Mouse (Mus musculus) forebrain, embryonic 15.5 days (tissue): ENCODE results near the gene Alg1. TPM values are rescaled to one million over a fixed set of nuclear protein-coding genes. Genes with fewer than 3 reads are reported as not detected.
"Not testable (repeated sequence)": the region's sequence is repeated elsewhere in the genome, so short reads cannot be mapped to it uniquely, and the experiment has no call there.

ENCODE experiments used
- ATAC-seq: fragments of 200-750 bp; cut with Nextera tagmentation; replicated peaks from 2 replicates; pipeline ENCODE4 v1.8.0; 2017; ENCODE audit warnings: mild to moderate bottlenecking, moderate TSS enrichment, moderate library complexity
- H3K27ac ChIP-seq: fragments of 300-500 bp; sonication (generic); replicated peaks from 2 replicates; pipeline ENCODE4 v1.5.1; 2015; ENCODE audit warnings: mild to moderate bottlenecking, inconsistent platforms
- H3K27me3 ChIP-seq: fragments of 300-500 bp; sonication (generic); 2 replicates; pipeline ENCODE4 v1.6.1; 2015; ENCODE audit warnings: inconsistent platforms
- H3K36me3 ChIP-seq: fragments of 300-500 bp; sonication (generic); 2 replicates; pipeline ENCODE4 v1.6.1; 2015; ENCODE audit warnings: mild to moderate bottlenecking, inconsistent platforms
- H3K4me1 ChIP-seq: fragments of 300-500 bp; sonication (generic); 2 replicates; pipeline ENCODE4 v1.6.1; 2015; ENCODE audit warnings: inconsistent platforms
- H3K4me2 ChIP-seq: fragments of 300-500 bp; sonication (generic); replicated peaks from 2 replicates; pipeline ENCODE4 v1.6.1; 2015; ENCODE audit warnings: mild to moderate bottlenecking, inconsistent platforms
- H3K4me3 ChIP-seq: fragments of 300-500 bp; sonication (generic); 2 replicates; pipeline ENCODE4 v1.5.1; 2015; ENCODE audit warnings: mild to moderate bottlenecking, inconsistent platforms
- H3K9ac ChIP-seq: fragments of 300-500 bp; sonication (generic); replicated peaks from 2 replicates; pipeline ENCODE4 v1.6.1; 2015; ENCODE audit warnings: mild to moderate bottlenecking, inconsistent platforms
- H3K9me3 ChIP-seq: fragments of 300-500 bp; sonication (generic); 2 replicates; pipeline ENCODE4 v1.6.1; 2016; ENCODE audit warnings: inconsistent platforms
- WGBS: fragments of 180-500 bp; shearing (Covaris S2); methylation state at CpG from one replicate; pipeline ENCODE4 v1.1.7; 2015; ENCODE audit warnings: mixed read lengths; 5-methylcytosine and 5-hydroxymethylcytosine counted together
- polyA plus RNA-seq: library from polyadenylated mRNA; unstranded; fragments of >200 nt; fragmentation: Nextera tagmentation; extraction: Ambion mirVana; gene quantifications from 2 replicates; pipeline ENCODE4 v1.2.1, GENCODE M21; 2015

Gene Alg1
- polyA plus RNA-seq, 1 experiment from 2014 or later, result 34.8 TPM

DNA sequence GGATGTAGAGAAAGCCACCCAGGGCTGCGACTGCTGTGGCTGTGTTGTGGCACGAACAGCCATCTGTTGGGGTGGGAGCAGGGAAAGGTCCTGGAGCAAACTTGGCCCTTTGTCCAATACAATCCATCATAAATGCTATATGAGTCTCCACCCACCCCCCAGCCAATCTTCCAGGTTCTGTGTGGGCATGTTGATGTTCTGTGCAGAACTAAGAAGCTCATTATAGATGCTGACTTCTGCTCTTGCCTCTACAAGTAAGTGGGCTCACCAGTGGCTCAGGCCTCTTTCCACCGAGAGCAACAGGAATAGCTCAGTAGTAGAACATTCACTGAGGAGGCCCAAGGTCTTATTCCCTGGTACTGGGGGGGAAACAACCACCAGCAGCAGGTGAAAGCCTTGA lies 21.3 kb upstream of the Alg1 start:
- Histone ChIP-seq H3K27ac (no peak overlapping the region), H3K4me2 (no peak overlapping the region), H3K4me3 (no peak overlapping the region), H3K9ac (no peak overlapping the region), H3K27me3 (no peaks in the 10 kb centered on the region), H3K36me3 (no peaks in the 10 kb centered on the region), H3K9me3 (no peaks in the 10 kb centered on the region), H3K4me1 (no peaks in the 10 kb centered on the region)
- WGBS, result 84% methylated on average over 3 of the region's 3 CpGs
- ATAC-seq, result no peak

DNA sequence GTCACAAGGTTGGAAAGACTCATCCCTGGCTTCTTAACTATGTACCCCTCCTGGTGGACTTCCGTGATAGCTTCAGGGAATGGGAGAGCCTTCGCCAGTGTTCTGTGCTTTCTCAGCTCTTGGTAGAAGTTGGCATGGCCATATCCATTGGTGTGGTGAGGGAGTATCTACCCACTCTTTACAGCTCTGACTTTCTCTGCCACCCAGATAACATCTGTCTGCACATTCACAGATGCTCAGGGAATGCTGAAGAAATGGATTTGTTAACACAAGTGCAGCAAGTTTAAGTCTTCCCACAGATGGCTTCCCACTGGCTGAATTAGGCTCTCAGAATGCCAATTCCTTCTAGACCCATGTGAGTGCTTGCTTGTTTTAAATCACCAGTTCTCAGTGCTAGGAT lies 19.3 kb upstream of the Alg1 start:
- H3K4me3 ChIP-seq, result no peak overlapping the region
- H3K27me3 ChIP-seq, result peaks cover 3% of the 10 kb centered on the region; the same call in 1 of the 2 replicates
- H3K9ac ChIP-seq, result no peak overlapping the region
- H3K36me3 ChIP-seq, result no peaks in the 10 kb centered on the region
- H3K4me1 ChIP-seq, result no peaks in the 10 kb centered on the region
- H3K4me2 ChIP-seq, result no peak overlapping the region
- WGBS, result 82% methylated on average over 2 of the region's 2 CpGs
- no peak for ATAC-seq
- H3K9me3 ChIP-seq, result no peaks in the 10 kb centered on the region
- H3K27ac ChIP-seq, result no peak overlapping the region

DNA sequence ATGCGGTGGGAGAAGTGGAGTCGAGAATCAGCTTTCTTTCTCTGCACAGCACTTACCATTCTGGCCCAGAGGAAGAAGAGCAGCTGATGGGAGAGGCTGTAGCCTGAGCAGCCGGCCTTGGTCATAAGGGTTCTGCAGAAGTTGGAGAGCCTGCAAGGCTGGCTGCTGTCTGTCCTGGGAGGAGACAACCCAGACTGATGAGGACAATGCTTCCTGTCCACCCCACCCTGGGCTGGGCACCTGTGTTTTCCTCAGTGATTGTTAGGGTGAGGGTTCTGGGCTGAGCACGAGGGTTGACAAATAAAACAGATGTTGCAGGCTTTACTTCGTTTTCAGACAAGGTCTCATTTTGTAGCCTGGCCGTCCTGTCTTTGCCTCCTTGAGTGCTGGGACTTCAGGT lies 16.7 kb upstream of the Alg1 start:
- Histone ChIP-seq H3K36me3 (no peaks in the 10 kb centered on the region), H3K4me2 (no peak overlapping the region), H3K9me3 (no peaks in the 10 kb centered on the region), H3K9ac (no peak overlapping the region), H3K27ac (no peak overlapping the region), H3K27me3 (peaks cover 3% of the 10 kb centered on the region), H3K4me3 (no peak overlapping the region), H3K4me1 (no peaks in the 10 kb centered on the region)
- WGBS, result 70% methylated on average over 6 of the region's 6 CpGs
- ATAC-seq, result no peak

DNA sequence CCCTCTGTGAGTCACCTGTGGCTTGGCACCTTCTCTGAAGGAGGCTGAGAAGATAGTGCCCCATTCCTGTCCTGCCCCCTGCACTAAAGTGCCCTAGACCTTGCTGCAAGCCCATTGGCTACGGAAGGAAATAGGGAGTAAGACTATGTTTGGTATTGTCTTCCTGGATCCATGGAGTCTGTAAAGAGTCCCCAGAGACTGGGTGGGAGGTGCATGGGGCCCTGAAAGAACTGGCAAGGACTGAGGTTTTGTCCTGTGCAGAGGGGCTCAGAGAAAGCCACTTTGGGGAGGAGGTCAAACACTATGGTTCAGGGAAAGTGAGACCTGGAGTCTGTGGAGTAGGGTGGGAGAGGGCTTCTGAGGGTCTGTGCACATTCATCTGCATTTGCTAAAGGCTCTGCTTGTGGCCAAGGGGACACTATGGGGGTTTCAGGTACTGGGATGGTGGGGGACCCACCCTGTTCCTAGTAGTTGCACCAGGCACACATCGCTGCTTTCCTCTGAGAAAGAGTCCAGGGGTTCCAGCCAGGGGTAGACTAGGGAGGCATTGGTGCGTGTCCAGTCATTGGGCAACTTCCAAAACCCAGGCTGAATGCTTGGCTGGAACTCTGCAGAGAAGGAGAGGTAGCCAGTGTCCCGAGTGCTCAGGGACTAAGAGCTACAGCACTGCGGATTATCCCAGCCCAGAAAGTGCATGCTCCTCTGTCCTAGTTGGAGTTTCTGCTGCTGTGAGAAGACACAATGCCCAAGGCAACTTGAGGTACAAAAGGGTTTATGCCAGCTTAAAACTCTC lies 15.9 kb upstream of the Alg1 start:
- ATAC-seq, result no peak
- Histone ChIP-seq H3K4me1 (no peaks in the 10 kb centered on the region), H3K4me3 (no peak overlapping the region), H3K27me3 (peaks cover 3% of the 10 kb centered on the region), H3K9me3 (no peaks in the 10 kb centered on the region), H3K4me2 (no peak overlapping the region), H3K27ac (no peak overlapping the region), H3K36me3 (no peaks in the 10 kb centered on the region), H3K9ac (no peak overlapping the region)
- 65% methylated on average over 5 of the region's 5 CpGs for WGBS

DNA sequence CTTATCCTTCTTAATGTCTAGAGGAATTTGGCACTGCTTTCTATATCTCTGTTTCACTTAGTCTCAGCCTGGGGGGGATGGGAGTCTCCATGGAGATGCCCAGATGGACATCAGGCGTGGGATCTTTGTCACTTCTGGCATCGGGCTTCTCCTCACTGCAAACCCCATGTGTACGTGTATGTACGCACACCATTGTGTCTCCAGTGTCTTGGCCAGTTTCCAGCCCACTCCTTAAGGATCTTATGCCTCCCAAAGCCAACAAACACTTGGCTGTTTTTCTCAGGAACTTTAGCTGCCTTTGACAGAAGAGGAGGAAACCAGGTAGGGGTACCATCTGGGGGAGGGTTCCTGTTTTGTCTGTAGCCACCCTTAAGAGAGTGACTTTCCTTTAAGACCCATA lies 12.0 kb upstream of the Alg1 start:
- no peaks in the 10 kb centered on the region for H3K36me3 ChIP-seq
- ATAC-seq, result no peak
- peaks cover 3% of the 10 kb centered on the region for H3K27me3 ChIP-seq
- no peaks in the 10 kb centered on the region for H3K9me3 ChIP-seq
- no peaks in the 10 kb centered on the region for H3K4me1 ChIP-seq
- H3K4me3 ChIP-seq, result no peak overlapping the region
- no peak overlapping the region for H3K27ac ChIP-seq
- H3K9ac ChIP-seq, result no peak overlapping the region
- no peak overlapping the region for H3K4me2 ChIP-seq
- WGBS, result 52% methylated on average over 4 of the region's 4 CpGs

DNA sequence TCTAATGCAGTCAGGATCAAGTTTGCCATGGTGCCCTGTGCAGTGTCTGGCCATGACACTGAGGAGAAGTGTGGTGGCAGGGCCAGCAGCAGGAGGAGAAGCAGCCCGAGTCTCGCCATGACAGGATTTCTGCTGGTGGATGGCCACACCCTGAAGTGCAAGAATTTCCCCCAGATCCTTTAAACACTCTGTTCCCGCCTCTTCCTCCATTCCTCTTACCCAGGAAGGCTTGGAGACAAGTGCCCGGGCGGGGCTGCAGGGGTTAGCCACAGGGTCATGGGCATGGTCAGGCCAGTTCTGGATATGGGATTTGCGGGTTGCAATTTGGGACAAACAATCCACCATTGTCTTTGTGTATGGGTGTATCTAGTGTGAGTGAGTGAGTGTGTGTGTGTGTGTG lies 11.3 kb upstream of the Alg1 start, which contains the start of gene AU021092:
AU021092 (minus strand) TSS at position 160 of the 400 bp plus-strand sequence.
- ATAC-seq, result no peak
- no peak within 1 kb of the TSS for H3K9ac ChIP-seq
- H3K36me3 ChIP-seq, result no peaks in the 10 kb centered on the region
- H3K4me2 ChIP-seq, result no peak within 1 kb of the TSS
- H3K4me1 ChIP-seq, result no peaks in the 10 kb centered on the region
- H3K27me3 ChIP-seq, result peaks cover 3% of the 10 kb centered on the region
- H3K9me3 ChIP-seq, result no peaks in the 10 kb centered on the region
- 74% methylated on average over 6 of the region's 6 CpGs for WGBS
- H3K4me3 ChIP-seq, result no peak within 1 kb of the TSS
- H3K27ac ChIP-seq, result 0 out of 2 replicates have a peak within 1 kb of the TSS, but pooled peaks have one; percentile 8

DNA sequence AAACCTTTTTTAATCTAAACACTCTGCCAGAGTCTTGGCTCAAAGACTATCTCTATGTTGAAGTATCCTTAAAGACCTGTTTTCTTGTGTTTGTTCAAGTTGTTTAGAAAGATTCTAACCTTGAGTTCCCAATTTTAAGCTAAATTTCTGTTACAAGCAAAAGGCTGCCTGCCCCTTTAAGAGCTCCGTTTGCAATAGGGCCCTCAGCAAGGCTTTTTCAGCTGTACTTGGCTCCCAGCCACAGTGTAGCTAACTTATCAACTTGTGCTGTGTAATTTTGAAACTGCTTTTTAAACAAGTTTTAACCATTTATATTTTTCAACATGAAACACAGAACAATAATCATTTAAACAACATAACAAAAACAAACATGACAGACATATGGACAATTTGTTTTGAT lies 6.9 kb upstream of the Alg1 start:
- H3K9ac ChIP-seq, H3K36me3 ChIP-seq, H3K27me3 ChIP-seq, H3K4me3 ChIP-seq, ATAC-seq, H3K4me2 ChIP-seq, H3K27ac ChIP-seq, H3K9me3 ChIP-seq, H3K4me1 ChIP-seq: not testable (repeated sequence)
- 2% methylated on average over 1 of the region's 1 CpGs for WGBS

DNA sequence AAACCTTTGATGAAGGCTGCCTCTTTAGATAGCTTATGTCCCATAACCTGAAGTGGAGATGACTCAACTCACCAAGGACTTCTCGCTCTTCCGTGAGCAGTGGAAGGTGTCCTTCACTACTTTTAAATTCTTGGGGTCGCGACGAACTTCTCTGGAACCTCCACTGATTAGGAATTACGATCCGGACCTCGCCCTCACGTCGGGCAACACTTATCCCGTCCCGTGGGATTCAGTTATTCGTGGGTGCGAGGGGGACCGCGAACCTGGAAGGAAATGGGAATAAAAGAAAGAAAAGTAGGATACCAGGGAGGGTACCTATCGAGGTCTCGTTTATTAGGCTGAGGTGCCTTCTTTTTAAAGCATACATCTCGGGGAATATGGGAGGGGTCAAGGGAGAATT lies 5.9 kb upstream of the Alg1 start:
- not testable (repeated sequence) for H3K9ac ChIP-seq, H3K36me3 ChIP-seq, H3K4me2 ChIP-seq, H3K4me3 ChIP-seq, H3K27ac ChIP-seq, H3K9me3 ChIP-seq, H3K27me3 ChIP-seq, H3K4me1 ChIP-seq, ATAC-seq
- WGBS, result 83% methylated on average over 19 of the region's 19 CpGs

DNA sequence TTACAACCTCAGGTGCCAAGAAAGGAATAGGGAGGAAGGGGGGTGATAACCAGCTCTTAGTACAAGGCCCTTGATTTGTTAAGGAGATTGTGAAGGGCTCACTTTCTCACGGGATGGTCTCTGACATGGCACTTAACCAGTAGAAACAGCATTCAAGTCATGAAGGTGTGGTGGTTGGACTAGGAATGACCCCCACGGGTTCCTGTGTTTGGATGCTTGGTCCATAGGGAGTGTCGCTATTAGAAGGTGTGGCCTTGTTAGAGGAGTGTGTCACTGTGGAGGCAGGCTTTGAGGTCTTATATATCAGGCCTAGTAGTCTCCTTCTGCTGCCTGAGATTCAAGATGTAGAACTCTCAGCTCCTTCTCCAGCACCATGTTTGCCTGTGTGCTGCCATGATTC lies 5.3 kb upstream of the Alg1 start:
- not testable (repeated sequence) for ATAC-seq, H3K4me2 ChIP-seq, H3K9ac ChIP-seq, H3K9me3 ChIP-seq, H3K36me3 ChIP-seq, H3K4me3 ChIP-seq, H3K4me1 ChIP-seq, H3K27ac ChIP-seq, H3K27me3 ChIP-seq
- 77% methylated on average over 3 of the region's 3 CpGs for WGBS

DNA sequence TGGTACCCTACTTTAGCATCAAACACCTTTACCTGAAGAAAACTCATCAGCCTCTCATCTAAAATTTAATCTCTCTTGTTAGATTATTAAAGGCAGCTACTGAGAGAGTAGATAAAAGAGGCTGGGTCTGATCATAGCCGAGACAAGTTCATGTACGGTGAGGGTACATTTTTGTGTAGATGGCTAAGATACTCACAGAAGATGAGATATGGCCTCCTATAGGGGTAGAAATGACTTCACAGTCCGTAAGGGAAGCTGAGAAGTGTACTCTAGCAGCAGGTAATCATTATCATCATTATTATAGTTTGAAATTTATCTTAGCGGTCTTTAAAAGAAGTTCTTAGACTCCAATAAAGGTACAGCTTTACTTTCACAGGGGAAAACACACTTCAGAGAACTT lies 439 bp upstream of the Alg1 start:
- peak overlapping the region; percentile 77 for H3K4me3 ChIP-seq
- no peaks in the 10 kb centered on the region for H3K36me3 ChIP-seq
- WGBS, result 67% methylated on average over 4 of the region's 4 CpGs
- peak overlapping the region; percentile 75 for H3K4me2 ChIP-seq
- peak; percentile 31; the same call in 1 of the 2 replicates for ATAC-seq
- no peak overlapping the region for H3K27ac ChIP-seq
- no peaks in the 10 kb centered on the region for H3K27me3 ChIP-seq
- H3K4me1 ChIP-seq, result peaks cover 12% of the 10 kb centered on the region
- no peaks in the 10 kb centered on the region for H3K9me3 ChIP-seq
- no peak overlapping the region for H3K9ac ChIP-seq

DNA sequence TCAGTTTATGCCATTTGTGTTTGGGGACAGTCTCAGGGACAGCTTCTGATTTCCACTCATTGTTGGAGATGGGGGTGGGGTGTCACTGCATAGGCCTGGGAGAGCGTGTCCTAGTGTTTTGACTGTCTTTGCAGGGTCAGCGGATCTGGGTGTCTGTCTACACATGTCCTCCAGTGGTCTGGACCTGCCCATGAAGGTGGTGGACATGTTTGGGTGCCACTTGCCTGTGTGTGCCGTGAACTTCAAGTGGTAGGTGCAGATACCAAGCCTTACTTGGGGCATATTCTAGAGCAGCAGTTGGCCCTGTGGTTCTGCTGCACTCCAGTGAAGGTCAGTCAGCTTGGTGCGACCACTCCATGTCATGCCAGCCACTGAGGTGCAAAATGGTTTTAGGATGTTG lies 8.9 kb downstream of the Alg1 start:
- H3K27ac ChIP-seq, result no peak overlapping the region
- H3K27me3 ChIP-seq, result no peaks in the 10 kb centered on the region
- 91% methylated on average over 4 of the region's 4 CpGs for WGBS
- H3K4me1 ChIP-seq, result no peaks in the 10 kb centered on the region
- H3K9ac ChIP-seq, result no peak overlapping the region
- no peaks in the 10 kb centered on the region for H3K9me3 ChIP-seq
- H3K36me3 ChIP-seq, result peaks cover 26% of the 10 kb centered on the region
- no peak overlapping the region for H3K4me2 ChIP-seq
- no peak for ATAC-seq
- no peak overlapping the region for H3K4me3 ChIP-seq

DNA sequence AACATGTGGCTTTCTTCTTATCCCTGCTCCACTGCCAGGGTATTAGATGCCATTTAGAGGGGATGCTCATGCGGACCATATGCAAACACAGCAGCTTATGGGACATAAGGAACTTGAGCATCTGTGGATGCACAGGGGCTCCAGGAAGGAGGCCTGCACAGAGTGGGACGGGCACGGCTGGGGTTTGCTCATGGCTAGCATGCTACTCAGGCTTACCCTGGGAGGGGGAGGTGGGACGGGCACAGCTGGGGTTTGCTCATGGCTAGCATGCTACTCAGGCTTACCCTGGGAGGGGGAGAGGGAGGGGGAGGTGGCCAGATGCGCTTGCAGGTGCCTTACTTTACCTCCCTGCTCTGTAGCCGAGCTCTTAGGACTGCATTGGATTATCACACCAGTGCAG lies 9.5 kb downstream of the Alg1 start:
- WGBS, result 88% methylated on average over 6 of the region's 6 CpGs
- no peak overlapping the region for H3K27ac ChIP-seq
- H3K4me3 ChIP-seq, result no peak overlapping the region
- peaks cover 26% of the 10 kb centered on the region for H3K36me3 ChIP-seq
- no peaks in the 10 kb centered on the region for H3K9me3 ChIP-seq
- no peak for ATAC-seq
- no peak overlapping the region for H3K4me2 ChIP-seq
- H3K27me3 ChIP-seq, result no peaks in the 10 kb centered on the region
- H3K9ac ChIP-seq, result no peak overlapping the region
- H3K4me1 ChIP-seq, result no peaks in the 10 kb centered on the region

DNA sequence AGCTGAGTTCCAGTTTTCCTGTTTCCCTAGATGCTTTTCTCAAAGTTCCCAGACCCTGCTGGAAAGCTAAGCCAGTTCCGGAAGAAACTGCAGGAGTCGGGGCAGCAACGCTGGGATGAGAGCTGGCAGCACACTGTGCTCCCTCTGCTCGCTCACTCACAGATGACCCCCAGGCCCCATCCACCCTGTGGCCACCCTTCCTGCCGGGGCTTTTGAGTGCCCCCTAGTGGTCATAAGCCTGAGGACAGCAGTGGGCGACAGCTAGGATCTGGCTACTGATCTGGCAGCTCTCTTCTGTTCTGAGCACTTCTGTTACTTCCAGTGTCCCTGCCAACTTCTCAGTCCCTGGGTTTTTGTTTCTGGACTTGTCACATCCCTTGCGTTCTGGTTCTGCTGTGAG lies 11.0 kb downstream of the Alg1 start:
- ATAC-seq, result no peak
- no peak overlapping the region for H3K9ac ChIP-seq
- no peaks in the 10 kb centered on the region for H3K4me1 ChIP-seq
- H3K4me2 ChIP-seq, result no peak overlapping the region
- no peaks in the 10 kb centered on the region for H3K27me3 ChIP-seq
- peaks cover 21% of the 10 kb centered on the region for H3K36me3 ChIP-seq
- WGBS, result 32% methylated on average over 7 of the region's 7 CpGs
- H3K9me3 ChIP-seq, result no peaks in the 10 kb centered on the region
- H3K27ac ChIP-seq, result no peak overlapping the region
- no peak overlapping the region for H3K4me3 ChIP-seq
